Mouse (Mus musculus): ENCODE measurements around the gene Cst7. TPM values are rescaled to one million over a fixed set of nuclear protein-coding genes. Genes with fewer than 3 reads are reported as not detected.
"Not testable (repeated sequence)": the region's sequence is repeated elsewhere in the genome, so short reads cannot be mapped to it uniquely, and the experiment has no call there.

The Cst7 gene
- total RNA-seq (2014; rRNA removed) (not detected in 2 replicates), polyA plus RNA-seq (2012; rRNA removed) (0.27 TPM in 1 of 2 replicates, not detected in the other)

GRCm38 (mm10) chr2:150569847-150570590 is at the start of gene Cst7:
Cst7 (plus strand) TSS chr2:150570415.
- DNase-seq (ENCODE audit: extremely low read depth, low read depth, low spot score), result no peak
- TF ChIP-seq POLR2A (IDR thresholded peaks at IDR 0.05; ENCODE audit: extremely low read depth, insufficient read depth, low read length) (no peak), CTCF (IDR thresholded peaks at IDR 0.05; ENCODE audit: low read depth, low read length) (no peak)
- H3K27me3 ChIP-seq (ENCODE audit: control insufficient read depth, insufficient read depth, low read length), result no peaks in the 10 kb centered on the region
- H3K9ac ChIP-seq (ENCODE audit: low read depth, low read length), result no peak within 1 kb of the TSS
- H3K27ac ChIP-seq (replicated peaks; ENCODE audit: insufficient read depth, low read depth, low read length), result no peak within 1 kb of the TSS
- no peaks in the 10 kb centered on the region for H3K4me1 ChIP-seq (ENCODE audit: control insufficient read depth, insufficient read depth, low read length)
- WGBS, result 74% methylated on average over 11 of the region's 11 CpGs
- no peaks in the 10 kb centered on the region for H3K36me3 ChIP-seq (ENCODE audit: control insufficient read depth, insufficient read depth, low read length)
- no peak within 1 kb of the TSS for H3K4me3 ChIP-seq (ENCODE audit: insufficient read depth, low read depth, low read length)
- H3K79me2 ChIP-seq (ENCODE audit: control insufficient read depth, insufficient read depth, low read length), result no peaks in the 10 kb centered on the region

- no peak for DNase-seq (ENCODE audit: extremely low read depth, low read depth, low spot score)
- H3K9ac ChIP-seq (ENCODE audit: low read depth, low read length), result no peak overlapping the region
- 2% methylated on average over 42 of the region's 42 CpGs for WGBS
- no peaks in the 10 kb centered on the region for H3K79me2 ChIP-seq (ENCODE audit: control insufficient read depth, insufficient read depth, low read length)
- H3K36me3 ChIP-seq (ENCODE audit: control insufficient read depth, insufficient read depth, low read length), result no peaks in the 10 kb centered on the region
- no peak overlapping the region; the same call in 1 of the 2 replicates for H3K4me3 ChIP-seq (ENCODE audit: insufficient read depth, low read depth, low read length)
- TF ChIP-seq CTCF (IDR thresholded peaks at IDR 0.05; ENCODE audit: low read depth, low read length) (no peak), POLR2A (IDR thresholded peaks at IDR 0.05; ENCODE audit: extremely low read depth, insufficient read depth, low read length) (no peak)
- no peak overlapping the region for H3K27ac ChIP-seq (replicated peaks; ENCODE audit: insufficient read depth, low read depth, low read length)
- H3K4me1 ChIP-seq (ENCODE audit: control insufficient read depth, insufficient read depth, low read length), result peaks cover 2% of the 10 kb centered on the region; the same call in 1 of the 2 replicates
- H3K27me3 ChIP-seq (ENCODE audit: control insufficient read depth, insufficient read depth, low read length), result no peaks in the 10 kb centered on the region; the same call in 1 of the 2 replicates
These were observed 44.5 kb upstream of the Cst7 start for GRCm38 (mm10) chr2:150525703-150526207.

GRCm38 (mm10) chr2:150549576-150549975 is 20.6 kb upstream of the Cst7 start:
- H3K4me1 ChIP-seq (ENCODE audit: control insufficient read depth, insufficient read depth, low read length); DNase-seq (ENCODE audit: extremely low read depth, low read depth, low spot score); H3K36me3 ChIP-seq (ENCODE audit: control insufficient read depth, insufficient read depth, low read length); H3K27me3 ChIP-seq (ENCODE audit: control insufficient read depth, insufficient read depth, low read length); H3K27ac ChIP-seq (replicated peaks; ENCODE audit: insufficient read depth, low read depth, low read length); H3K4me3 ChIP-seq (ENCODE audit: insufficient read depth, low read depth, low read length); H3K79me2 ChIP-seq (ENCODE audit: control insufficient read depth, insufficient read depth, low read length); H3K9ac ChIP-seq (ENCODE audit: low read depth, low read length): not testable (repeated sequence)
- WGBS, result 80% methylated on average over 10 of the region's 10 CpGs

GRCm38 (mm10) chr2:150558568-150558967 is 11.6 kb upstream of the Cst7 start:
- Histone ChIP-seq H3K79me2 (ENCODE audit: control insufficient read depth, insufficient read depth, low read length) (no peaks in the 10 kb centered on the region), H3K4me1 (ENCODE audit: control insufficient read depth, insufficient read depth, low read length) (no peaks in the 10 kb centered on the region), H3K27me3 (ENCODE audit: control insufficient read depth, insufficient read depth, low read length) (no peaks in the 10 kb centered on the region), H3K27ac (replicated peaks; ENCODE audit: insufficient read depth, low read depth, low read length) (no peak overlapping the region), H3K4me3 (ENCODE audit: insufficient read depth, low read depth, low read length) (no peak overlapping the region), H3K9ac (ENCODE audit: low read depth, low read length) (no peak overlapping the region), H3K36me3 (ENCODE audit: control insufficient read depth, insufficient read depth, low read length) (no peaks in the 10 kb centered on the region)
- TF ChIP-seq CTCF (IDR thresholded peaks at IDR 0.05; ENCODE audit: low read depth, low read length), result no peak
- peak; percentile 25 for DNase-seq (ENCODE audit: extremely low read depth, low read depth, low spot score)
- 51% methylated on average over 3 of the region's 3 CpGs for WGBS

- H3K4me3 ChIP-seq (ENCODE audit: insufficient read depth, low read depth, low read length), result no peak overlapping the region
- H3K27me3 ChIP-seq (ENCODE audit: control insufficient read depth, insufficient read depth, low read length), result no peaks in the 10 kb centered on the region
- no peak overlapping the region for H3K27ac ChIP-seq (replicated peaks; ENCODE audit: insufficient read depth, low read depth, low read length)
- no peak for DNase-seq (ENCODE audit: extremely low read depth, low read depth, low spot score)
- TF ChIP-seq POLR2A (IDR thresholded peaks at IDR 0.05; ENCODE audit: extremely low read depth, insufficient read depth, low read length), result no peak
- TF ChIP-seq CTCF (IDR thresholded peaks at IDR 0.05; ENCODE audit: low read depth, low read length), result no peak
- H3K79me2 ChIP-seq (ENCODE audit: control insufficient read depth, insufficient read depth, low read length), result no peaks in the 10 kb centered on the region
- H3K9ac ChIP-seq (ENCODE audit: low read depth, low read length), result no peak overlapping the region
- WGBS, result 60% methylated on average over 2 of the region's 2 CpGs
- no peaks in the 10 kb centered on the region for H3K36me3 ChIP-seq (ENCODE audit: control insufficient read depth, insufficient read depth, low read length)
- H3K4me1 ChIP-seq (ENCODE audit: control insufficient read depth, insufficient read depth, low read length), result no peaks in the 10 kb centered on the region
These were observed 3.2 kb upstream of the Cst7 start for GRCm38 (mm10) chr2:150567051-150567450.

- Histone ChIP-seq H3K9ac (ENCODE audit: low read depth, low read length) (no peak overlapping the region), H3K36me3 (ENCODE audit: control insufficient read depth, insufficient read depth, low read length) (no peaks in the 10 kb centered on the region), H3K27ac (replicated peaks; ENCODE audit: insufficient read depth, low read depth, low read length) (no peak overlapping the region), H3K4me3 (ENCODE audit: insufficient read depth, low read depth, low read length) (no peak overlapping the region), H3K27me3 (ENCODE audit: control insufficient read depth, insufficient read depth, low read length) (no peaks in the 10 kb centered on the region), H3K79me2 (ENCODE audit: control insufficient read depth, insufficient read depth, low read length) (no peaks in the 10 kb centered on the region), H3K4me1 (ENCODE audit: control insufficient read depth, insufficient read depth, low read length) (no peaks in the 10 kb centered on the region)
- 89% methylated on average over 2 of the region's 2 CpGs for WGBS
- no peak for DNase-seq (ENCODE audit: extremely low read depth, low read depth, low spot score)
- TF ChIP-seq POLR2A (IDR thresholded peaks at IDR 0.05; ENCODE audit: extremely low read depth, insufficient read depth, low read length) (no peak), CTCF (IDR thresholded peaks at IDR 0.05; ENCODE audit: low read depth, low read length) (no peak)
These were observed 546 bp downstream of the Cst7 start for GRCm38 (mm10) chr2:150570761-150571160.
